Mouse (Mus musculus) left cerebral cortex, adult 9 months (tissue): ENCODE results near the gene Tstd3.
"Not testable (repeated sequence)": the region's sequence is repeated elsewhere in the genome, so short reads cannot be mapped to it uniquely, and the experiment has no call there.

ENCODE experiments used
- DNase-seq, 2 experiments: peaks; one replicate each; pipeline ENCODE4 v3.0.0; 2022; ENCODE audit warnings: low spot score in 2 of 2

The Tstd3 gene

GRCm38 (mm10) chr4:21745723-21746122 is 21.3 kb downstream of the Tstd3 start:
- DNase-seq = no peak

GRCm38 (mm10) chr4:21744142-21744541 is 22.9 kb downstream of the Tstd3 start:
- not testable (repeated sequence) for DNase-seq

- no peak for DNase-seq
Observed at GRCm38 (mm10) chr4:21739169-21739568, 27.8 kb downstream of the Tstd3 start.

- DNase-seq = peak; percentile 64 to 90
Observed at GRCm38 (mm10) chr4:21727615-21728165, 39.3 kb downstream of the Tstd3 start, which contains the start of gene Ccnc. Ccnc (plus strand) TSS chr4:21727701.

- DNase-seq = peak; percentile 5 to 54
Observed at GRCm38 (mm10) chr4:21726912-21727614, 39.9 kb downstream of the Tstd3 start.

GRCm38 (mm10) chr4:21722752-21723334 is 44.2 kb downstream of the Tstd3 start:
- no peak for DNase-seq

- DNase-seq = peak in 1 of 2 experiments; percentile 25
Observed at GRCm38 (mm10) chr4:21712147-21712546, 54.9 kb downstream of the Tstd3 start.
